Mouse (Mus musculus): ENCODE measurements around the gene Suco. TPM values are rescaled to one million over a fixed set of nuclear protein-coding genes. Genes with fewer than 3 reads are reported as not detected.

Suco gene
- total RNA-seq, 2 experiments from 2014 or later = 15.8 to 18.7 TPM

GRCm38 (mm10) chr1:161896130-161896529, 19.6 kb upstream of the Suco start:
- no peak for DNase-seq
- intact Hi-C loops (cut with DNase I) = loop anchor here (5.0 kb wide), 1 partner anchor 71 kb away; the partner anchor contains the start of gene Pigc

- intact Hi-C loops (cut with DNase I) = loop anchor here (5.0 kb wide), 1 partner anchor 72 kb away; the partner anchor contains the start of gene Pigc
- no peak for DNase-seq
Measured at GRCm38 (mm10) chr1:161895014-161895413, 18.5 kb upstream of the Suco start.

DNA sequence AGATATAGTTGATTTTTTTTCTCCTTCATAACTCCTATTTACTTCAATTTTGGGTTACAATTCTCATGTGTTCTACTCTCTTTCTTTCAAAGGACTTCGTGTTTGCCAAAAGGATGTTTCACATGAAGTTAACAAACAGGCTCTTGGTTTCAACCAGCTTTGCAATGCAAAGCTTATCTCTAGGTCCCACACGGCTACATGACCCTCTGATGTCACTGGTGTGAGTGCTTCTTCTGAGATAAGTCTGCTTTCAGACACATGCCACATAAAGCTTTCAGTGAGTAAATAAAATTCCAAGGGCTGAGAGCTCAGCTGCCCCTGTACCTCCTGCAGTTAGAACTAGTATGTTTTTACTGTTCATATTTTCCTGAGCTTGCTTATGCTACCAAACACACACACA, 18.1 kb upstream of the Suco start:
- intact Hi-C loops (cut with DNase I) = no loop called here
- DNase-seq = no peak

DNA sequence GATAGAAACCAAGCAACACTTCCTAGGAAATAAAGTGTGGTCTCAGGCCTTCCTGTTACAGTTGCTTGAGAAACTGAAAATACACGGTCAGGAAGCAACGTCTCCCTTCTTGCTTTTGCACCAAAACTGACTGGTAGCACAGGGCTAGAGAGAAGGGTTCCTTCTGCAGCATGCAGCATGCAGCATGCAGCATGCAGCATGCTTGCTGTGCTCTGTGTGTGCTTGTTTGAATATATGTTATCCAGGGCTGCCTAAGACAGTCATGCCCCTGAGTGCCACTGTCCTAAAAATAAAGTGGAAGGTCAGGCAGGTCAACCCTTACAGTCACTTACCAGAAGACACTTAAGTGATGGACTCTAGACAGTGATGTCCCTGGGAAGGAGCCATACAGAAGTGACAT, 17.6 kb upstream of the Suco start:
- intact Hi-C loops (cut with DNase I) = no loop called here
- DNase-seq = no peak

DNA sequence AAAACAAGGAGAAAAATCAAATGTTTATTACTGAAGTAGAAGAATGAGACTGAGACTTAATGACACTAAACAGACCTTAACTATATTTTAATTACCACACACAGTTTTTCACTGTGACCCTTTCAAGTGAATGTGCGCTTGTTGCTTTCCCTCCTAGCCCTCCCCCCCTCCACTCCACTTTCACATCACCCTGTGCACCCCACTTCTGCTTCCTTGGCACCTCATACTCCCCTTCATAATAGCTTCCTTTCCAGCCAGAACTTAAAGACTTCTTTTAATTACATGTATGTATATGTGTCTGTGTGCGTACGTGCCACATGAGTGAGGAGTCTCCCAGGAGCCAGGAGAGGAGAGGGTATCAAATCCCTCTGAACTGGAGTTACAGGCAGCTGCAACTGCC, 12.3 kb upstream of the Suco start:
- DNase-seq = no peak
- intact Hi-C loops (cut with DNase I) = no loop called here

DNA sequence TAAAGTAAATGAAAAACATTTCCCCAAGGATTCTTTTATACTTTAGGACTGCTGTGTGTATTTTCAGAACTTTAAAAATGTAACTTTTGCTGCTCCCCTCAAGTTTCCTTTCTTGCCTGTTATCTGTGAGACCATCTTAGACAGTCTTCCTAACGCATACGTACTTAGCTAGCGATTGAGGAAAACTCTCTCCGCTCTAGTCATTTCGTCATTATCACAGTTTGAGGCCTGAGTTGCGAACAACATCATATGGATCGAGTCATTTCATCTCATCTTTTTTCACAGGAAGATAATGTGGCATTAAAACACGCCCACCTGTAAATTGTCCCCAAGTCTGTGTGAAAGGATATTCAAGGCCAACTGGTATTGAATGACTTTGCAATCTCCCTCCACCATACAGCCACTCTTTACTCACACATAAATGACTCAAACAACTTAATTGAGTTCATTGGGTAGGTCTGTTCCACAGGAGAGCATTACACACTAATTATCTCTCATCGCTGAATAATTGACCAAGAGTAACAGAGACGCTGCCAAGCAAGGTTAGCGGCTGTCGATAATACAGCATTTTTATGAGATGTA, 11.3 kb upstream of the Suco start:
- no peak for DNase-seq
- intact Hi-C loops (cut with DNase I) = no loop called here

DNA sequence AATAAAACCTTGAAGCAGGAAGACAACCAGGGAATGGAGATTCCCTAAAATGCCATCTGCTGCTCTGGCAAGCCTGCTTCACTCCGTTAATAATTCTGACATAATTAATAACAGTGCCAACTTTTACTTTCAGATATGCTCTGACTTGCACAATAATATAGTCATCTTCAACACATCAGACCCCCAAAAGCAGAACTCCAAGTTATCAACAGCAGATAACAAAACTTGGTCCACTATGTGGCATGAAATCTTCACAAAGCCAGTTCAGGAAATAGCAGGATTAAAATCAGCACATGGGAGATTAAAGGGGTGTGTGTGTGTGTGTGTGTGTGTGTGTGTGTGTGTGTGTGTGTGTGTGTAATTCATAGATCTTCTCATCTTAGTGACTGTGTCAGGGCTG, 9.3 kb upstream of the Suco start:
- intact Hi-C loops (cut with DNase I) = no loop called here
- DNase-seq = no peak

DNA sequence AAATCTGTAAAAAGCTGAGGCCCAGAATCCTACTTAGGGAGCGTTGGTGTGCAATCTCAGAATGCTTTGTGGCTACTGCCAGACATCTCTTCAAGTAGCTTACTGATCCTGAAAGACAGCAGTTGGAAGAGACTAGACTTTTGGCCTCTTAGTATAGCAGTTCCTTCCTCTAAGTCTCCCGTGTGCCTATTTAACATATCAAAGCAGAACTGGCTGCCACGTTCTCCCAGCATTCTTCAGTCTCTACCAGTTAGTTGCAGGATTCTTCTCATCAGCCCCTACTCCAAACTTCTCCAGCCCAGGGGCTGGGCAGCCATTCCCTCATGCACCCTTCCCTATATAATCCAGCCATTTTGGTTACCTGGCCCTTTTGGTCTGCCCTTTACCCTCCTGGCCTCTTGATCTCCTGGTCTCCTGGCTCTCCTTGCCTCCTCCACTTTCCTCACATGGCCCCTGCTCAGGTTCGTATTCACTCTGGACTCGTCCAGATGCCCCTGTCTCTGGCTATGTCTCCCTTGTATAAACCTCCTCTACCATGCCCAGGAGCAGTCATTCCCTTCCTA, 1.2 kb upstream of the Suco start:
- DNase-seq = no peak
- intact Hi-C loops (cut with DNase I) = loop anchor here (5.0 kb wide), 1 partner anchor 90 kb away; the partner anchor contains the start of gene Pigc

- intact Hi-C loops (cut with DNase I) = loop anchor here (5.0 kb wide), 1 partner anchor 91 kb away; the partner anchor contains the start of gene Pigc
- DNase-seq = no peak
Measured at GRCm38 (mm10) chr1:161875706-161876552, 553 bp downstream of the Suco start.

DNA sequence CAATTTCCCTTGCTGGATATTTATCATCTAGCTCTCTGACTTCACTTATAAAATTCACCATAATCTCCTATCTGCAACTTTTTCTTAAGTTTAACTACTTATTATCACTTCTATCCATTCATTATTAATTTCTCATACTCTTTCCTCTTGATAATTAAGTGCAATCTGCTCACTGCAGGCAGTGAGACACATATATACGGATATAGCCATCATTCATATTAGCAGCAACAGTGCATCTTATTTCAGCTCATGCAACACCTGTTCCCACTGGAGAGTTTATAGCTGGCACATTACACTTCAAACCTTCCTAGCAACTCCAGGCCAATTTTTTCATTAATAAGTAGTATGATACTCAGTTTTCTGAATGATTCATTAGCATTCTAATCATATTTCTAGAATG, 7.1 kb downstream of the Suco start:
- intact Hi-C loops (cut with DNase I) = no loop called here
- DNase-seq = no peak

GRCm38 (mm10) chr1:161868413-161868812, 8.1 kb downstream of the Suco start:
- DNase-seq = no peak
- intact Hi-C loops (cut with DNase I) = no loop called here

DNA sequence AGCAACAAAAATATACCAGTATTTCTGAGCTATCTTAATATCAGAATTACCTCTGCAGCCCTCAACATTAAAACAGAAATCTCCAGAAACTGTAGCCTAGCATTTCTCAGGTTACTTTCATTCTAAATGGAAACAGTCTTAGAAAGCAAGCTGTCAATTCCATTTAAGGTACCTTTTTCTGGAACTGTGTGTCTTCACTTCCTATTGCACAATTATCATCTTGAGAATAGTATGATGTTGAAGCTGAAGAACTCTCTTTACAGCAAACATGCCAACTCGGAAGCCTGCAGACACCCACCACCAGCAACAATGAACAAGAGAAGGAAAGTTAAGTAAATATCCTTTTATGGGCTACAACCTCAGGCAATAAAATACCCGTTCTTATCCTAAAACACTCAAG, 12.7 kb downstream of the Suco start:
- no peak for DNase-seq
- intact Hi-C loops (cut with DNase I) = no loop called here

DNA sequence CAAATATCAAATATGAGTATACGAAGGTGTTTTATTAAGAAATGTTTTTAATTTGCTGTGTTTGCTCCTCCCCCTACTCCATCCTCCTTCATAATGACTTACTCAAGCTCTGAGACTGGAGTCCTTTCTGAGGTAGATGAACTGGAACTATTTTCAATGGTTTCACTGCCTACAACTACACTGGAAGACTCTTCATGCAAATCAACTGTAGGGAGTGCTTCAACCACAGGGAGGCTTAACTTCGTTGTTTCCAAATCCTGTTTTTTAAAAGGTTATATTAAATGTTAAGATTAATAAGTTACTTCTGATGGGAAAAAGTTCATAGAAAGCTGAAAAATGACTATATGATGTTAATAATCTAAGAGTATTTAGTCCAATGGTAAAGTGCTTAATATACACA, 17.2 kb downstream of the Suco start:
- DNase-seq = no peak
- intact Hi-C loops (cut with DNase I) = no loop called here

DNA sequence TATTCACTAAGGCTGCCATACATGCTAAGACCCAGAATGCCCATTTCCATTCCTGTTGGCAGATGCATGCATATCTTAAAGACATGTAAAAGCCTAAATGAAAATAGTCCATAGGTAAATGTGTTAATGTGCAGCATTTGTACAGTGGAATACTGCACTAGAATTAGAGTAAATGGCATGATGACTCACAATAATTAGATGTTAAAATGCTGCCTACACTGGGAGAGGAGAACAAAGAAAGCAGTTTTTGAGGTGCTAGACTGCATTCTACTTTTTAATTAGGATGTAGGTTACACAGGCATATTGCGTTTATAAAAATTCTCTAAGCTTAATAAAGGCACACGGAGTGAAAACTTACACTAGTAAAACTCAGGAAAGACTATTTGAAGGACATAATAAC, 49.8 kb downstream of the Suco start:
- intact Hi-C loops (cut with DNase I) = no loop called here
- DNase-seq = no peak

DNA sequence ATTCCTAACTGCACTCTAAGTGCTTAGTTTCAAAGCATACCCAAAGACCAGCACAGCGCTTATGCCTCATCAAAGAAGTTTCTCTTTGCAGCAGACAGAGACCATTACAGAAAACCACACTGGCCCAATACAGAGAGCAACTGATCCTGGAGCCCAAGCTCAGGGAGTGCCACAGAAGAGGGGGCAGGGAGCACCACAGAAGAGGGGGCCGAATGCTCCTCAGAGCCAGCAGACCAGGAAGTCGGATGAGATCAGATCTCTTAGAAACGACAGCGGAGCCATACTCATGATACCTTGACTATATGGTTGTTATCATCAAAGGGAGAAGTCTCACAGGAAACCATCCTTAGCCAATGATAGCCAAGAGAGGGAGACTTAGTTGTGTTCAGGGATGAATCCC, 67.1 kb downstream of the Suco start:
- DNase-seq = no peak
- intact Hi-C loops (cut with DNase I) = no loop called here

- no peak for DNase-seq
- intact Hi-C loops (cut with DNase I) = no loop called here
Measured at GRCm38 (mm10) chr1:161808980-161809379, 67.5 kb downstream of the Suco start.

DNA sequence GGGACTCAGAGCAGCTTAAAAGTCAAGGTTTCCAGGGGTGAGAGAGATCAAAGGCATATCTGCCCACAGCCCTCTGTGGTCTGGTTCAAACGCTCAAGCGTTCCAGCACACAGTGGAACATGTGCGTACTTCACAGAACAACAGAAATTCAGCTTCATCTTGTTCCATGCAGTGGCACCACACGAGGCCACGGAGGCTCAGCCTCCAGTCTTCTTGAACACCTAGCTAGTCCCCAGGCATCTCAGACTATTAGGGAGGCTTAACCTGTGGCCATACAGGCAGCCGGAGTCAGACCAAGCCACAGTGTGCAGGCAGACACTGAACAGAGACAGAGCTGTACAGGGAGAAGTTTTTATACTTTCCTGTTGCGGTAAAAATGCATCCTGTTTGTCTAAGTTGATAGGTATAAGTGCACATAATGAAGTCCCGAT, 71.9 kb downstream of the Suco start:
- DNase-seq = no peak
- intact Hi-C loops (cut with DNase I) = no loop called here

DNA sequence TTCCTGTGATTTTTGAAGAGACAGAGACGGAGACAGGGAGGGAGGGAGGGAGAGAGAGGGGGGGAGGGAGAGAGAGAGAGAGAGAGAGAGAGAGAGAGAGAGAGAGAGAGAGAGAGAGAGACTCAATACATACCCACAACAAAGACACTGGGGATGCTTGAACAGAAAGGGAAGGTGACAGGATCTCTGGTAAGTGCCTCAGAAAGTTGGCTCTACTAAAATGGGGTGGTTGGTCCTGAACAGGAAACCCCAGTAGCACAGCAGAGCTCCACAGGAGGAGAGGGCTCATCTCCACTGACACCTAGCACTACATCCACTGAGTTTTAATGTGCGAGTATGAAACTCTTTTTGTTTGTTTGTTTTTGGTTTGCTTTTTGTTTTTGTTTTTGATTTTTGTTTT, 75.2 kb downstream of the Suco start:
- intact Hi-C loops (cut with DNase I) = no loop called here
- DNase-seq = no peak

DNA sequence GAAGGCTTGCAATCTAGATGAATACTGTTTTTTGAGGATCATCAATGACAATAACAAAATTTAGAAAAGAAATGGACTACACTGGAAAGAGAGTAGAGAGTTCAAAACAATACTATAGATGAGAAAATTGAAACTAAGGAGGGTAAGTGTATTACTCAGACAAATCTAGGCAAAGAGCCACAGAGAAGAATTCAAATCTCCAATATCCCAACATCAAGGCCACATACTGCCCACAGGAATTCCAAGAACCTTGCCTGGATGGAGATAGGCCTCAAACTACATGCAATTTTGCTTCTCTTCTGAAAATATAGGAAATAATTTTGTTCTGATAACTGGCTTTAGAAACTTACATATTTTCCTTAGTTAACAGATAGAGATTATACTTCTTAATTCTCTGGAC, 76.2 kb downstream of the Suco start:
- DNase-seq = no peak
- intact Hi-C loops (cut with DNase I) = no loop called here

DNA sequence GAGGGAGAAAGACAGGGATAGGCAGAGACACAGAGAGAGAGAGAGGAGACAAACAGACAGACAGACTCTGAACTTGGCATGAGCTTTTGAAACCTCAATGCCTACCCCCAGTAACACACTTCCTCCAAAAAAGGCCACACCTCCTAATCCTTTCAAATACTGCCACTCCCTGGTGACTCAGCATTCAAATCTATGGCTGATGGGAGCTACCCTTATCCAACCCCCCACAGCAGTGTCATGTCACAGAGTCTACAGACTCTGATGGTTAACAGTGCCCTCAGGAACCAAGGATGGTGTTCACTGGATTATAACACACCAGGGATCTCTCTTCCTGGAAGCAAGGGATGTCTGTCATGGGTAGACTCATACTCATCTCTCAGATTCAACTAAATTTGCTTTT, 76.7 kb downstream of the Suco start:
- intact Hi-C loops (cut with DNase I) = no loop called here
- DNase-seq = no peak

DNA sequence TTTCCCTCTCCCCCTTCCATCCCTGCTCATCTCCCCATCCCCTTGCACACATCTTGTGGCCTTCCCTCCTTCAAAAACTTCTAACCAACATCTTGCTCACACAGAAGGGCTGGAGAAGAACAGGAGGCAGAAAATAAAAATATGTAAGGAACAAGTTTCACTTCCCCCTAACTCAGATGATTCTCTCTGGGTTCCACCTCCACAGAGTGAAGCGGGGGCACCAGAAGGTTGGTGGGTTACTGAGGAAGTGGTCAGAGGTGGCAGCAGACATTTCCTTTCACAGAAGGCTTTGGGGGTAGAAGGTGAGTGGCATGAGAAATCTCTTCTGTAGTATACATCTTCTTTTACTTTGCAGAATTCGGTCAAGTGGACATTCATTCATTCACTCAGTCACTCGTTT, 77.6 kb downstream of the Suco start:
- DNase-seq = no peak
- intact Hi-C loops (cut with DNase I) = no loop called here

All from heart, postnatal 14 days (tissue).